Mouse (Mus musculus) left cerebral cortex, postnatal 36 days (tissue): Measurements from ENCODE around the gene Tmem56. TPM values are rescaled to one million over a fixed set of nuclear protein-coding genes. Genes with fewer than 3 reads are reported as not detected.

Source experiments
- total RNA-seq, 2 experiments: library from RNA; stranded (reverse); gene quantifications; 2 replicates each; pipeline ENCODE4 v1.2.3; 2021

The Tmem56 gene
- total RNA-seq, 2 experiments from 2014 or later, result 46.0 to 47.0 TPM

Other genes with a start within 250 kb of the Tmem56 start
- 10 to 100 TPM; 11.7 to 14.9 TPM for gene Rwdd3, start 111.4 kb downstream of the Tmem56 start, total RNA-seq
- gene Alg14, start 8.7 kb upstream of the Tmem56 start, total RNA-seq, result 10 to 100 TPM; 12.8 to 13.8 TPM
- 10 to 100 TPM; 63.0 to 67.5 TPM for gene Cnn3, start 143.4 kb upstream of the Tmem56 start, total RNA-seq
- gene Slc44a3, start 249.3 kb upstream of the Tmem56 start, total RNA-seq, result not detected